Mouse (Mus musculus): ENCODE data around the gene Lmntd1.

The Lmntd1 gene

GRCm38 (mm10) chr6:145607746-145608145, 6.4 kb downstream of the Lmntd1 start:
- in situ Hi-C loops (cut with MboI; ENCODE audit: unreplicated experiment in 2 of 2), result no loop called here

DNA sequence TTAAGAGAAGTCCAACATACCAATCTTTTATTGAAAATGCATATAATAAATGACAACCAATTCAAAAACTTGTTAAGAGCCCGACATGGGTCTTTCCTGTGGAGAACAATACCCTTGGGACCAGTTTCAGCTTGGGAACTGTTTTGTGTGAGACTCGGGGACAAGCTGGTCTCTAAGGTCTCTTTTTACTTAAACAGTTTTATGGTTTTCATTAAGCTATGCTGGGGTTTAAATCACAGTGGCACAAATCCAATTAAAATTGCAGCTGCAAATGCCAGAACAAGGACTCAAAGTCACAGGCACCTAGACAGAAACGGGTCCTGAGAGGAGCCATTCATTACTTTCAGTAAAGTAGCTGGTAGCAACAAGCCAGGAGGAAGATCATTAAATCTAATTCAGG, 8.9 kb downstream of the Lmntd1 start:
- in situ Hi-C loops (cut with MboI; ENCODE audit: unreplicated experiment in 2 of 2), result no loop called here

GRCm38 (mm10) chr6:145604648-145605047, 9.5 kb downstream of the Lmntd1 start:
- in situ Hi-C loops (cut with MboI; ENCODE audit: unreplicated experiment in 2 of 2), result no loop called here

DNA sequence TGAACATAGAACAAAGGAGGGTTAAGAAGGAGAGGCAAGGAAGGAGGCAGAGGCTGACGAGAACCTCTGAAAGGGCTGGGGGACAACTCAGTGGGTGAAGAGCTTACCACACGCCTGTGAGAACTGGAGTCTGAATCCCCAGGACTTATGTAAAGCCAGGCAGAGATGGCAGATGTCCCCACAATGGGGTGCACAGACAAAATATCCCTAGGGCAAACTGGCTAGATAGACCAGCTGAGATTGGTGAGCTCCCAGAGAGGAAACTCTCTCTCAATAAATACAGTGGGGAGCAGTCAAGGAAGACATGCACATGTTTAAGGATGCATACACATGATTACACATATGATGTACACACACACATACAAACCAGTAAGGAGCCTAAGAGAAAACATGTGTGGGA, 10.0 kb downstream of the Lmntd1 start:
- in situ Hi-C loops (cut with MboI; ENCODE audit: unreplicated experiment in 2 of 2), result no loop called here

DNA sequence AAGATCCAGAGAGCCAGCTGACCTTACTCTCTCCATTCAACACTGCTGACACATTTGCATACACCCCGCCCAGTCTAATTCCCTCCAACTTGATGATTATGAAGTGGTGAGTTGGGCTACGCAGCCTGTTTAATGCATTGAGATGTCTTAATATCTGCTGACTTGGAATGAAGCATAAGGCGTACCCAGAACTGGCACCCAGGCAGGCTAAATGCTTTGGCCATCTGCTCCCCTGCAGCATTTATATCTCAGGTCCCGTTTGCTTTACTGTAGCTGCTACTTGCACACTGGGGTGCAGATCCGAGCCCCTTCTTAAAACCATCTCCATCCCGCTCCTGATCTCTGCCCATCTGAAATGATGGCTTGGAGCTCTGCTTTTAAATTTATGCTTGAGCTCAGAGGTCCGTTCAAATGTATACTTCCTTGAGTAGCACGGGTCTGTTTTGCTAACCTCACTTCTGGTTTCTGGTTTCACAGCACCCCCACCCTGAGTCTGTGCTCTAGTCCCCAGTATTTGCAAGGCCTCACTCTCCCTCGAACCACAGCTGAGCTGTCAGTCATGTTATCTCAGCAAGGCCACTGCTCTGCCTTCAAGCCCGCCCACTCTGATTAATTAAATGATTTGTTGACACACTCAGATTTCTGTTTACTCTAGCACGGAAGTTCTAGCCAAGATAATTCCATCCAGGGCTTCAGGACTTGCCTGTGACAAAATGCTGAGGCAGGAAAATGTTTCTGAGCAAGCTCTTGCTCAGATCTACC, 15.1 kb downstream of the Lmntd1 start:
- in situ Hi-C loops (cut with MboI; ENCODE audit: unreplicated experiment in 2 of 2), result no loop called here

GRCm38 (mm10) chr6:145595905-145596304, 18.2 kb downstream of the Lmntd1 start:
- in situ Hi-C loops (cut with MboI; ENCODE audit: unreplicated experiment in 2 of 2), result no loop called here

DNA sequence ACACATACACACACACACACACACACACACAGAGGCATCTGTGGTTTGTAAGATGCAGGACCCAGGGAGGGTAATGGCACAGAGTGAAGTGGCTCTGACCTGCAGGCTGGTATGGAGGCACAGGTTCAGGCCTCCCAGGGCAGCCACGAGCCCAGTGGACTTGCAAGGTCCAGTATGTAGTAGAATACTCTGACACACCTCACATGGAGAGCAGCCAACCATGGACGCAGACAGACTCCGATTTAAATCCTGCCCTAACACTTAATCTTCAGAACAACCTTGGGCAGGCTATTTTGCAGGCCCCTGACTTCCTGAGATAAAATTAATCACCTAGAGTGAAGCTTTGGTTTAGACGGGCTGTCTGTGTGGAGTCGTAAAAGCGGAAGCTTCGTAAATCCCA, 20.1 kb downstream of the Lmntd1 start:
- in situ Hi-C loops (cut with MboI; ENCODE audit: unreplicated experiment in 2 of 2), result no loop called here

- in situ Hi-C loops (cut with MboI; ENCODE audit: unreplicated experiment in 2 of 2), result no loop called here
Measured at GRCm38 (mm10) chr6:145592531-145592998, 21.6 kb downstream of the Lmntd1 start.

GRCm38 (mm10) chr6:145592036-145592435, 22.1 kb downstream of the Lmntd1 start:
- in situ Hi-C loops (cut with MboI; ENCODE audit: unreplicated experiment in 2 of 2), result no loop called here

DNA sequence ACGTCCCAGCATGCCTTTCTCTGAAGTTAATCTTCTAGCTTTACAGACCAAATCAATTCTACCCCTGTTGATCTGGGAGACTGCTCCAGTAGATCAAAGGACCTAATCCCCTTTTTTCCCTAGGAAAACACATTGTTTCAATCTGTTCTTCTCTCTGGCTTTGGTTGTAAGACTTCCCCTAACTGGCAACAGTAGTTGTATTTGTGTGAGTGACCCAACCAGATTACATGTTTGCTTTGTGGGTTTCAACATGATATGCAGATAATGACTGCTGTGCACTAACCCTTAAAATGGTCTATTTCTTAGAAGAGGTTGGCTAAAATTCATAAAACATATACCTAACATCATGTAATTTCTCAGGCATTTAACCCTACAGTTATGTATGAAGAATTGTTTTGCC, 22.5 kb downstream of the Lmntd1 start:
- in situ Hi-C loops (cut with MboI; ENCODE audit: unreplicated experiment in 2 of 2), result no loop called here

GRCm38 (mm10) chr6:145590501-145591293, 23.4 kb downstream of the Lmntd1 start:
- in situ Hi-C loops (cut with MboI; ENCODE audit: unreplicated experiment in 2 of 2), result no loop called here

DNA sequence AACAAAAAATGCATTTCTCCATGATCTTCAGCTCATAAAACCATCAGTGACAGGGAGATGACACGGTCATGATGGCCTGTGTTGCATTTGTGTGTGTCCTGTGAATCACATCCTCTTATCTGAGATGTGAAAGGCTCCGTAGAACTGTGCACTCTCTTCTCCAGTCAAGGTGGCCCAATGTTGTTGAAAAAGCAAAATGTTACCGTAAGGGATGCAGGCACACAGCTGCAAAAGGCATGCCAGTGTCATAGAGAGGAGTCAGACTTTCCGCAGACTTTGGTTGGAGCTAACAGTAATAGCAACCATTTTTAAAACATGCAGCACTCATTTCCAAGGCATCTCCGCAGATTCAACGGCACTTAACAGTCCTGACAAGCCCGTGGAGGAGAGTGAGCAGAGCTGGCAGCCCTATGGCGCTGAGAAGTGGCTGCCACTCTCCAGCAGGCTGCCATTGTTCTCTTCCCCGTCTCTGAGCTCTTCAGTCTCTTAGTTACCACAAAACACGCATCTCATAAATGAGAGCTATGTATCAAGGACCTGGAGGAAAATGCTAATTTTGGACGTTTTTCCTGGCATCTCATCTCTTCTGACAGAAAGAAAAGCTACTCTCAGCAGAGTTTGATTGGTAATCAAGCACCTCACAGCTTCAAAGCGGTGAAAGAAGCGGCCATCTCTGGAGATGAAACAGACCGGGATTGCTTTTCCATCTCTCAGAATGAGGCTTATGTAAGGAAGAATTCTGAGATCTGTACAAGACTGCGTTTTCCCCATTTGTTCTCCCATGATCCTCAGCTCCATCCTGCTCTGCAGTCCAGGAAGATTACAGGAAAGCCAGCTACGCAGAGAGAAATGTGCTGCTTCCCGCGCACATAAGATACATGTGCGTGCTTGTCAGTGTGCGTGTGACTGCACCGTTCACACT, 28.8 kb downstream of the Lmntd1 start:
- in situ Hi-C loops (cut with MboI; ENCODE audit: unreplicated experiment in 2 of 2), result no loop called here

GRCm38 (mm10) chr6:145581366-145582170, 32.6 kb downstream of the Lmntd1 start:
- in situ Hi-C loops (cut with MboI; ENCODE audit: unreplicated experiment in 2 of 2), result no loop called here

DNA sequence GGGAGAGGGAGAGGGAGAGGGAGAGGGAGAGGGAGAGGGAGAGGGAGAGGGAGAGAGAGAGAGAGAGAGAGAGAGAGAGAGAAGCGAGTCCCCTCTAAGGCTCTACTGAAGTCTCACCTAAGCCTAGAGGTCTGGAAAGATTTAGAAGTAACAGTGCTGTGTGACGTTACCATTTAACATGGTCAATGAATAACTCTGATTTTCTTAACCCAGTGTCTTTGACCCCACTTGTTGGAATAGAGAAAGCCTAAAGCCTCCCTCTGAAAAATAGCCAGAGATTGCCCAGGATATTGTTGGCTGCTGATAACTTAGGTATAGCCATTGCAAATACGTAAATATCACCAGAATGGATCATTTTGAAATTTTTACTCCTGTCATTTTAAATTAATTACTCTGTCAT, 34.4 kb downstream of the Lmntd1 start:
- in situ Hi-C loops (cut with MboI; ENCODE audit: unreplicated experiment in 2 of 2), result no loop called here

GRCm38 (mm10) chr6:145578457-145579185, 35.5 kb downstream of the Lmntd1 start:
- in situ Hi-C loops (cut with MboI; ENCODE audit: unreplicated experiment in 2 of 2), result no loop called here

- in situ Hi-C loops (cut with MboI; ENCODE audit: unreplicated experiment in 2 of 2), result no loop called here
Measured at GRCm38 (mm10) chr6:145576762-145577161, 37.4 kb downstream of the Lmntd1 start.

DNA sequence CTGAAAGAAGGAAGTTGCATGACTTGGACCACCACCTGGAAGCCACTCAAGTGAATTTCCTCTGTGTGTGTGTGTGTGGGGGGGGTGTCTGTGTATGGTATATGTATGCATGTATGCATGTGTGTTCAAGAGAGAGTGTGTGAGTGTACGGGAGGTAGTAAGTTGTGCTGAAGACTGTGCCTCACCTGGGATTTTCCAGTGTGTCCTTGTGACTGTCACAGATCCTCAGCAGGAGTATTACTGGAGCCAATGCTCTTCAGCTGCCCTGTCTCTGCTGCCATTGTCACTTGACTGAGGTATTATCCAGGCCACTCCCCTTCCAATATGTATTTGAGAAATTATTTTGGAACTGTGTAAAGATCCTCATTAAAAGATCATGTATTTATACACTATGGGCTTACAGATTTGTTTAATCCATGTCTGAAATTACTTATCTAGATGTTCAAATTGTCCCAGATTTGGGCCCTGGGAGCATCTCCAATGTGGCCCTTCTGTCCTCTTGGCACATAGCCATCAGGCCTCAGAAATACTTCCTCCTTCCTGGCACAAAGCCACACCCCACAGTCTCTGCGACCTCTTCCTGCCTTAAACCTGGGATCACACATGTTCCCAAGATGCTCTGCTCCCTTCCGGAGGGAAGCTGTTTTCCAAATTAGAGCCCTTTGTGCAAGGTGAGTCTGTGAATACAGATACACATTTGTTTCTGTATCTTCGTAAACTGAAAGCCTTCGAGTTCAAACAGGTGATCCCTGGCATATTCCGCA, 40.7 kb downstream of the Lmntd1 start:
- in situ Hi-C loops (cut with MboI; ENCODE audit: unreplicated experiment in 2 of 2), result no loop called here

DNA sequence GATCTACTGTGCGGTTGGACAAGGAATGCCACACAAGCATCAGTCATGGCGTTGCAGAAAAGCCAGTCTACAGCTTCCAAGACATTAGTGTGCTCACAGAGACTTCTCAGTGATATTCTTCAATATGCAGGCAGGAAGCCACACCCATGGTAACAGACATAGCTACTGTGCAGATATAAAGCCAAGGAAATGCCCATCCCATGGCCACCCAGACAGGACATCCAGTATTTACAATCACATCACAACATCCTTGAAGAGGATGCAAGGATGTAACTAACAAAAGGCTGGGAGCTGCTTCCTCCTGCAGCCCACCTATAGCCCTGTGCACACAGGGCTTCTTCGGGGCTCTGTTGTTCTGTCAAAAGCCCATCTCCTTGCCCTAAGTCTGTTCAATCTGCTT, 45.4 kb downstream of the Lmntd1 start:
- in situ Hi-C loops (cut with MboI; ENCODE audit: unreplicated experiment in 2 of 2), result no loop called here

GRCm38 (mm10) chr6:145567832-145568231, 46.3 kb downstream of the Lmntd1 start:
- in situ Hi-C loops (cut with MboI; ENCODE audit: unreplicated experiment in 2 of 2), result no loop called here

All from v-Abl transformed pro-B cells (cell line).